Mouse (Mus musculus) urinary bladder, adult 18-20 months (tissue): ENCODE data around the gene Ddx5.
"Not testable (repeated sequence)": the region's sequence is repeated elsewhere in the genome, so short reads cannot be mapped to it uniquely, and the experiment has no call there.

ENCODE experiments used
- DNase-seq, 2 experiments: peaks; one replicate each; pipeline ENCODE4 v3.0.0; 2022; ENCODE audit warnings: low spot score in 2 of 2, mixed read lengths in 2 of 2

Ddx5 gene

DNA sequence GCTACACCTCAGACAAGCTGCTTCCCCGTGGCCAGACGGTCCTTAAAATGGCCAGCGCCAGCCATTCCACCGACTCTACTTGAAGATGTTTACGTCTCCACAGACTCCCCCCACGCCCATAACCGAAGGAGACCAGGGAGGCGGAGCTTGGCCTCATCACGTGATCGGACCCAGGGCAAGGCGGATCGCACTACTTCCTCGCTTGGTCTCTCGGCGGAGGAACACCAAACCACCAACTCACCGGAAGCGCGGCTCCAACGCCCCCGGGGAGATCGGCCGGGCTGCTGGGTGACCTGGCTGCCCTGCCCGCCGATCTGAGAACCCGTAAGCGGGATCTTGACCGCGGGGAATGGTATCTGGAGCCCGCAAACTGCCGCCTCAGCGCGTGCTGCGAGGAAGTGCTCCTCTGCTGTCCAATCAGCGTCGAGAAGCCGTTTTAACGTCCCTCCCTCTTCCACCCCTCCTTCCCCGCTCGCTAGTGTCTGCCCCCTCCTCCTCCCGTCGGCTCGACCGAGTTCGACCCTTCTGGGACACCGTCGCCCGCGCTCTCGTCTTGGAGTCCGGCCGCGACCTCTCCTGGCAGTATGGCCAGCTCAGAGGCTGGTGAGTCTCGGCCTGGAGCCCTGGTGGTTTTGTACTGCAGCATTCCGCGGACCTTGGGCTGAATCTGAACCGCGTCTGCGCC lies at the start of gene Ddx5, which contains the start of gene Cep95:
Gene Ddx5, minus strand, starts transcription at position 411 of the 685 bp plus-strand sequence.
Gene Cep95, plus strand, starts transcription at position 478 of the 685 bp plus-strand sequence.
- DNase-seq: peak in 1 of 2 experiments; percentile 95

DNA sequence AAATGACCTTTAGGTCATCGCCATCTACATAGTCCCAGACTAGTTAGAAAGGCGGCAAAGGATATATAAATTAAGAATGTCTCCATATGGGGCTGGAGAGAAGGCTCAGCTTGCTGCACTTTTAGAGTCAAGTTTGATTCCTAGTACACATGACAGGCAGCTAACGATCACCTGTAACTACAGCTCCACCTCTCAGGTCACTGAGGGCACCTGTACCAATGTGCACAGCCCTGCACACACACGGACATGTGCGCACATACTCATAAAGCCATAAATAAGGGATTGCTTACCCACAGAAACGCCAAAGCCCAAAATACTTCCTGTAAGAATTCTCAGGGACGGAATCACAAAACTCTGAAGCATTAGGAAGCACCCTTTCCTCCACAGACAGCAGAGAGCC lies 39.1 kb upstream of the Ddx5 start:
- no peak for DNase-seq

DNA sequence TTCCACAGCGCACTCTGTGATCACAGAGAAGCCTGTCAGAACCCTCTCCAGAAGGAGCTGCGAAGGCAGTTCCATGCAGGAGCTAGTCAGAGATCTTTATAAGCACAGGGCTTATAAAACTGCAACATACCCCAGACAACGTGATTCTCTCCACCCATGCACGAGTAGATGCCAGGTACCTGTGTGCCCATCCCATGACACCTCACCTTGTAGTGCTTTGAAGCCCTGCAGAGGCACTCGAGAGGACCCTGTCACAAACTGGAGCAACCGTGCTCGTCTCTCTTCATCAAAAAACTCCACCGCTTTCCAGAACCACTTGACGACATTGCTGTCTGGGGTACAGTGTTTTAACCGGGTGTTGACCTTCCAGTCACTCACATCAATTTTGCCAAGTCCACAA lies 35.4 kb upstream of the Ddx5 start:
- no peak for DNase-seq

DNA sequence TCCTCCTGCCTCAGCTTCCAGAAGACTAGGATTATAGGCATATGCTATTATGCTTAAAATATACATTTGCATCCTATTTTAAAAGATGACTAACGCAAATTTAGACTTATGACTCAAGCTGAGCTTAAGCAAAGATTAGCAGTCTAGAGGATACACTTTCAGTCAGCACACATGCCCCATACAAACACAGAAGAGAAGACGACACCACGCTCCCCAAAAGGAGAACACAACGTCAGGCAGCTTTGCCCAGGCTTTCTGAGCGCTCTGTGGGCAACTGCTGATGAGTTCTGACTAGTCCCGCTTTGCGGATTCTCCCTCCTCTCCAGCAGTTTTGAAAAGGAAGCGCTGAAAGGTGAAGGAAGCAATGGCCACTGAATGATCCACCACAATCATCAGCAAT lies 34.8 kb upstream of the Ddx5 start:
- no peak for DNase-seq

DNA sequence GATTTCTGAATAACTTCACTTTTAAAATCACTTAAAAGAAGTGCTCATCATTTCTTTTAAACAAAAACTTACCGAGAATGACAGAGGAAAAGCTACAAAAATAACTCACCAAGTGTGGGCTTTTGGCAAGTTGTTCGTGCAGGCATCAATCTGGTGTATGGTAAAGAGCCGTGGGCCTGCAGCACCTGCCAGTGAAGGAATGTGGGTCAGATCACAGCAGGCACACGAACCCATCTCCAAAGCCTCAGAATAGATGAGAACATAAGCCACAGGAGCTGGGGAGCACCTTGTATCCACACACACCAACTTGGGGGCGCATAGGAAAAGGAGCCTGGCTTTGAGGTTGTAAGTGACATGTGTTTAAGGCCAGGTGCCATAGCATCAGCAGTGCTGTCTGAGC lies 33.9 kb upstream of the Ddx5 start:
- DNase-seq: no peak

DNA sequence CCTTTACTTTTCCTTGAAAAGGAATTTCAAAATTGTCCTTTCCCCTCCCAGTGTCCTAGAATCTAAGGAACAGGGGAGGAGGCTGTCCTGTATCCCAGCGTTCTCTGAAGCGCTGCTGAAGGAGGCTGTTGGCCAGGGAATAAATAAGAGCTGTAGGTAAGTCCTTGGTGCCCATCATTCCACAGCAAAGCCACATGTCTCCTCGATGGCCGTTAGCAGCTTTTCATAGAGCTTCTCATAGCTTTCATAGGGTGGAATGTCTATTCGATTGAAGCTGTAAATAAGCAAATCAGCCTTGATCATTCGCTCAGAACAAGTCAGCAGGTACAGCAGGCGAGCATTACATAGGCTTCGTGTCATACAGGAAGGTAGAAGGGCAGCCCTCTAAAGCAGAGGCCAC lies 33.5 kb upstream of the Ddx5 start:
- DNase-seq: no peak

DNA sequence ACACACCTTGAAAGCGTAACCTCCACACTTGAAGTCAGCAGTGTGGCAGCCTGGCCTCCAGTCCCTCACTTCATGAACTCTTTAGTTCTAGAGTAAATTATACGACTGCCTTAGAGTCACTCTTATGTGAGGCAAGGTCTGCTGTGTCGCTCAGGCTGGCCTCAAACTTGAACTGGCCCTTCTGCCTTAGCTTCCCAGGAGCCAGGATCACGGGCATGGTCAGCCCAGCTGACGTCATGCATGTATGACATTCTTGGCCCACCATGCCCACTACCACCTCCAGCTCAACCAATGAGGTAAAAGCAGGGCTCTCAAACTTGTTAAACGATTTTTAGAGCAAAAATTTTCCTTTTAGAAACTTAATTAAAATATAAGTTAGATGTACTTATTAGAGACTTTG lies 32.4 kb upstream of the Ddx5 start:
- no peak for DNase-seq

DNA sequence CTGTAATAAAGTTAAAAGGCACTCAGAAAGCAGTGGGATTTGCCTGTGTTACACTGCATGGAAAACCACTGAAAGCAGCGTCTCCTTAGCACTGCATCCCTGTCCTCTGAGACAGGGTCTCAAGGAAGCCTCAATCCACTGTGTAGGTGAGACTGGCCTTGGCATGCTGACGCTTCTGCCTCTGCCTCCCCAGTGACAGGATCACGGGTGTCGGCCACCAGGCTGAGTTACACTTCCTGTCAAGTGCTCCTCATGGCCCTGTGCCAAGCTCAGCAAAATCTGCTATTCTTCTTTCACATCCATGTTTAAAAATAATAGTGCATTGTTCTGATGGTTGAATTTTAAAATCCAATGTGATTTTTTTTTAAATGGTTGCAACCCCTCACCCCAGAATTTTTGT lies 32.0 kb upstream of the Ddx5 start:
- DNase-seq: peak in 1 of 2 experiments; percentile 23

DNA sequence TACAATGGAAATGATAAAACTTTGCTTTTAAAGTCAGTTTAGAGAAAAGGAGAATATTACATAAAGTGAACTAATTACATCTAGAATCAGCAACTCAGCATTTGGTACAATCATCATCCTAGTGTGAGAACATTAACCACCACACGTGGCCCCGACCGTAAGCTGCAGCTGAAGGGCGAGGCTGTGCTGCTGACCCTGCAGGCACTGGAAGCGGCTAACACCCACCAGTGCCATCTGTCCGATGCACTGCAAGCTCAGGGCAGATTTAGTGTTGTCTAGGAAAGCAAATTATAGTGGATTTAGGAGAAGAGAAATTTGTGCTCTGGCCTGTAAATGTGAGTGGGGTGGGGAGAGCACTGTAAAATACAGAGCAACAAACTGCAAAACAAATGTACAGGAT lies 31.3 kb upstream of the Ddx5 start:
- no peak for DNase-seq

DNA sequence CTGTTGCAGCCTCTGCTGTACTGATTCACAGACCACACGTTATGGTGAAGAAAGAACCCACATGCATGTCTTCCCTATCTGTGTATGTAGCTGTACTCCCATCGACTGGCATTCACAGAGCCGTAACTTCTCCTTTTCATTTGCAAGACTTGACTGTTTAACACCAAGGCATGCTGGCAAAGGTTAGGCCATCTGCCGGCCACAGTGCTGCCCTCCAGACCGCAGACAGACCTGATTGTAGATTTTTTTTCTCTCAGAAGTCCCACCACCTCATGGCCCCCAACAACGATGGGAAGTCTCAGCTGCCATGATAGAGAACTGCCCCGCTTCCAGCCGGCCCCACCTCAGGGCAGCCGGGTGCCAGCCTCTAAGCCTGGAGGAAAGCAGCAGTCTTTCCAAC lies 30.6 kb upstream of the Ddx5 start:
- no peak for DNase-seq

DNA sequence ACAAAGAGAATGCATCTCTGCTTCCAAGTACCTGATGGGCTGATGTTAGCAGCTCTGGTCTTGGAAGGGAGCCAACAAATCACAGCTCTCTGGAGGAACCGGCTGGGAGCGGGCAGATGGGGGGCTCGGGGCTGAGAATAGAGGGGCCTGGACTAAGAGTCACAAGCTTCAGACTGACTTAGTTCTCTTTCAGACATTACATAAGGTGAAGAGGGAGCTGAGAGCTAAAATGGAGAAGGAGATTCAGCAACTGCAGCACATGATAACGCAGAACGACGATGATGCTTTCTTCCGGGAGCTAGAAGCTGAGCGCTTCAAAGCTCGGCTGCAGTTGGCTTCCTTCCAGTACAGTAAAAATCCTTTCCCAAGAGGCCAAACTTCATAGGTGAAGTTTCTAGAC lies 29.4 kb upstream of the Ddx5 start:
- no peak for DNase-seq

DNA sequence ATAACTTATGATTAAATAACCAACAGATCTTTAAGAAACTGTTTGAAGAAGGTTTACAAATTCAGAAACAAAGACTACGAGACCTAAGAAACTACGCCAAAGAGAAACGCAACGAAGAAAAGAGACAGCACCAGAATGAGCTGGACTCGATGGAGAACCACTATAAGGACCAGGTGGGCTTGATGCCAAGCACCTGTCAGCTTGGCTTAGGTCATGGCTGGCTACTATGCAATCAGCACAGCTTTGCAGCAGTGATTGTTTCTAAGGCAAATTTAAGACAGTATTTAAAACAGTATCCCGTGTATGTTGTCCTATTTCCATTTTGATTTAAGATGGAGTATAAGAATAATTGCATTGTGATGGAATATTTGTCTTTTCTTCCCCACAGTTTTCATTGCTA lies 28.8 kb upstream of the Ddx5 start:
- no peak for DNase-seq

DNA sequence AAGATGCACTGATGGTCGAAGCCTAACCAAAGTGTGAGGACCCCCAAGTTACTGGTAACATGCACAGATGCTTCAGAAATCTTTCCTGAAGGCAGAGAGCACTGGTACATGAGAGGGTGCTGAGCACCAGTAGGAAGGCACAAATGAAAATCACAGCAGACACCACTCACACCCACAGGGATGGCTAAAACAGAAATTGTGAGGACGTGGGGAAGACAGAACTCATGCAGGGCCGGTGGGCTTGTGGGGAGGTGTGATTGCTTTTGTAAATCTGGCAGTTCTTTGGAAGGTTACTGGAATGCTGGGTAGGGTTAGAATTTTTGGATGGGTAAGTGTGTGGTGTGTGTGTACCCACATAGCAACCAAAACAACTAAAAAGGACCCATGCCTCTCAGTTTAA lies 28.2 kb upstream of the Ddx5 start:
- no peak for DNase-seq

DNA sequence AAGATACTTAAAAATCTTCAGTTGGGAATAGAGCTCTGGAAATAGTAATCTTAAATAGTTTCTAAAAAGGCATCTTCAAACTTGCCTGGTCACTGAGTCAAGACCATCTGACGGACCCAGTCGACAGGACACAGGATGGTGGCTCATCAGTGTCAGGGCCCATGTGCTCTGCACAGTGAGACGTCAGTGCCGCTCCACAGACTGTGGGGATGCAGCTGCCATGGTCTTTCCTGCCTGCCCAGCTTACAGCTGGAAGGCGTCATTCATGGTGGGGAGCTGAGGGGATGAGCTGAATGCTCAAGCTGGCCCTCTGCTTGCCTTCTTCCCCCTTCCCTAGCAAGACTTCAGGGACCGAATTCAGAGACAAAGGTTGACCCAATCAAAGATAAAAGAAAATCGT lies 27.3 kb upstream of the Ddx5 start:
- DNase-seq: no peak

DNA sequence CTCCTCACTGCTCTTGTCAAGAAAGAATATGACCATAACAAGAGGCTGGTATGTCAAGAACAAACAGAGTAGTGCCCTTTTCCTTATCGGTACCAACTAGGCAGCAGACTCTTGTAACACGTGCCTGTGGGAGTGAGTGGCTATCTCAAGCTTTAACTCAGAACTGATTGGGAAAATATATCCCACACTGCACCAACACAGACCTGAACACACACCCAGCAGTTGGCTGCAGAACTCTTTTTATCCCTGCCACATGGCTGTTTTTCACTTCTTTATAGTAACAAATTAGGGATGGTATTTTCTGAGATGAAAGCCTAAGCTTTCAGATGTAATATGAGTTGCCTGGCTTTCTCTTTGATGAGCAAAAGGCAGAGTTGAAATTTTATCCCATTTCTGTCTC lies 26.8 kb upstream of the Ddx5 start:
- DNase-seq: no peak

DNA sequence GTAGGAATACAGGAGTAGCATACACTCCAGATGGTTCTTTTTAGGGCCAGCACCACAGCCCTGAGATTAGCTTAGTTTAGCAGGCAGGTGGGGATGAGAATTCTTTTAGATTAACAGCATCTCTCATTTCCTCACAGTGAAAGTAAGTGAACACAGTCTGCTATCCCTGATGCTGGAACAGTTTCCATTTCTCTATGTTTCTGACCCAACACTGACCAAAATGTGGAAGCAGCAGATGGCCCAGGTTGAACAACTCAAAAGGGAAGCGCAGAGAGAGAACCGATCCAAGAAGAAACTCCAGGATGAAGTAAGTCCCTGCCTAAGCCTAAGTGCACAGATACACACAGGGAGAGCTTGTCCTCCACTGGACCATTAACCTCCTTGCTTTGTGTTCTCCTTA lies 26.3 kb upstream of the Ddx5 start:
- DNase-seq: no peak

DNA sequence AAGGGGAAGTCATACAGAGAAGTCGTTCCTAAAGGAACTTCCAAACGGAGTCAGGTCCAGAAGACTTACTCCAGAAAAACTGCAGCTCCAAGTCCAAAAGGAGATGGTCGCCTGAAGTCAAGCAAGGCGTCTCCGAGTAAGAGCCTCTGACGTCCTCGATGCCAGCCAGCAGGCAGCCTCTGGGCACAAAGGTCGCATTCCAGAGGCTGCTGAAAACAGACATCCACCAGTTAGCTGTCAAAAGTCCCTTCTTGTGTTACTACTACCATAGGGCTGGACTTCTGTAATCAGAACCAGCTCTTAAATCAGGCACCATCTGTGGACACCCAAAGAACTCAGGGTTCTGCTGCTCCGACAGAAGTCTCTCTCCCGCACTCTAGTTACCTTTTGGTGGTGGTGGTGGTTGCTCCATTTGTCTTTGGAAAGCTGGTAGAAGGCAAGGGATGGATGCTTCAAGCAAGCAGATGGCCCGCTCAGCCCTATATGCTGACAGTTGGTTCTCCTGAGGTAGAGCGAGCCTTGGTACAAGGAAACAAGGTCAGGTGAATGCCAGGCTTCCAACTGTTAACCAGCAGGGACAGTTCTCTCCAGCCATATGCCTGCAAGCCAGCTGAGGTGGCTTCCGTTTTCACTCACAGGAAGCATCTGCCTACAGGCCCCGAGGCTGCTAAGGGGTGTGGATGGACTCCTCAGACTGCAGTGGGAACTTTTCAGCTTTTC lies 25.8 kb upstream of the Ddx5 start:
- no peak for DNase-seq

DNA sequence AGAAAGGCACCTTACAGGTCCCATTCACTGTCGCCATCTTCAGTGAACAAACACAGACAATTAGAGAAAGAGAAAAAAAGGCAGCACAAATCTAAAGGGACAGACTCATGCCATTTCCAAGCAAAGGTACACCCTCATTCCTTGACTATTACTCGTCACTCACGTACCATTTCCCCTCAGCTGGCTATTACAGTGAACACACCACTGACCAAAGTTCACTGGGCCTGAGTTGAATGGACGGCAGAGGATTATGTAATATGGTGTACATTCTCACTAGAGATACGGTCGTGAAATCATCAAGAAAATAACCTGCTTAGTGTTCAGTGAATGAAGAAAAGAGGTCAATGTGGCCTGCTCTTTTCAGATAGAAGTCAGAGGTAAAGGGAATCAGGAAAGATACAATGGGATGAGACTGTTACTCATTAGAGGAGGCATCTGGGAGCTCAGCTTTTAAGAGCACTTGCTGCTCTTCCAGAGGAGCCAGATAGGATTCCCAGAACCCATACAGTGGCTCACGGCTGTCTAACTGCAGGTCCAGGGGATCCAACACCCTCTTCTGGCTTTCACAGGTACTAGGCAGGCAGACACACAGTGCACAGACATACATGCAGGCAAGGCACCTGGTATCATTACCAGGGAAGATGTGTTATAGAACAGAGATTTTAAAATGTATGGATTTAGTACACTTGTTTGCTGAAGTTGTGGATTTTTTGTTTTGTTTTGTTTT lies 23.6 kb upstream of the Ddx5 start:
- DNase-seq: no peak

DNA sequence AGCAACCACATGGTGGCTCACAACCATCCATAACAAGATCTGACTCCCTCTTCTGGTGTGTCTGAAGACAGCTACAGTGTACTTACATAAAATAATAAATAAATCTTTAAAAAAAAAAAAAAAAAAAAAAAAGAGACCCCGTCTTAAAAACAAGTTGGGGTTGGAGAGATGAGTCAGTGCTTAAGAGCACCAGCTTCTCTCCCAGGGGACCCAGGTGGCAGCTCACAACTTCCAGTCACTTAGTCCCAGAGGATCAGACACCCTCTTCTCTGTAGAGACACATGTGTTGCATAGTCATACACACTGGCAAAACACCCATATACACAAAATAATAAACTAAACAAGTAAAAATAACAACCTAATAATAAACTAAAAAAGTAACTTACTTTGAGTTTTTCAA lies 18.5 kb upstream of the Ddx5 start:
- DNase-seq: not testable (repeated sequence)

DNA sequence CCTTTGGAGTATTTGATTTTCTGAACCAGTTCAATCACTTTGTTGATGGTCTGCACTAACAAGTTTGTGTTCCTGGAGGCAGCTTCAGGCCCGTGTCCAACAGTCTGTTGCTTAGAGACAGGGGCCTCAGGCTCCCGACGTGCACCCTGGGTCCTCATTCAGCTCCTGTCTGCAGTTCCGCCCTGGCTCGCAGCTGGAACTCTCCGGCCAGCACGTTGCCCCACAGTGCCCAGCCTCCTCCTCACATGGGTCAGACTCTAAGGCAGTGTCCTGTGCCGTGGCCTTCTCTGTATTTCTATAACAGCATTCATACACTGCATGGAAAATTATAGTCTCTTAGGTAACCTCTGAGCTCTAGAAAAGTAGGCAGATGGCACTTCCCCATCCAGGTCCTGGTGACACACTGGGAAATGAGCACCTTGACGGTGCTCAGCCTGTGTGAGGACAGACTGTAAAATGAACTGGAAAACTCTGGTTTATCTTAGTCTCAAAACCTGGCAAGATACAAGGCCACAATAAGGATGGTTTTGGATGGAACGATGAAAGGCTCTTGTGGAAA lies 13.2 kb upstream of the Ddx5 start:
- no peak for DNase-seq

DNA sequence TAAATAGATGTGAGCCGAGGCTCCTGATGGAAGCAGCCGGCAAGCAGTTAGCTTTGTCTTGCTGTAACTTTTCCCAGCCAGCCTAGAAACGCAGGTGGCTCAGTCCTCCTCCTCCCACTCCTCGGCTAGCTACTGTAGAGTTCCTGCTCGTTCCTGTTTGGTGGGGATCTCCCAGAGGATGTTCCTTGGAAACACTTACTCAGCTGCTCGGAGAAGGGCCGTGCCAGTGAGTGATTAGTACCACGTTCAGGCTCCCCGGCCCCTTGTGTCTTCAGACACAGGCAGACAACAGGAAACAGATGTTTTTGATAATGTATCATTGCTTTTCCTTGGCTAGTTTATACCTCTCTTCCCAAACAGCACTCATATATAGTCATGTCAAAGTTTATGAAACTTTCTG lies 6.7 kb upstream of the Ddx5 start:
- no peak for DNase-seq

DNA sequence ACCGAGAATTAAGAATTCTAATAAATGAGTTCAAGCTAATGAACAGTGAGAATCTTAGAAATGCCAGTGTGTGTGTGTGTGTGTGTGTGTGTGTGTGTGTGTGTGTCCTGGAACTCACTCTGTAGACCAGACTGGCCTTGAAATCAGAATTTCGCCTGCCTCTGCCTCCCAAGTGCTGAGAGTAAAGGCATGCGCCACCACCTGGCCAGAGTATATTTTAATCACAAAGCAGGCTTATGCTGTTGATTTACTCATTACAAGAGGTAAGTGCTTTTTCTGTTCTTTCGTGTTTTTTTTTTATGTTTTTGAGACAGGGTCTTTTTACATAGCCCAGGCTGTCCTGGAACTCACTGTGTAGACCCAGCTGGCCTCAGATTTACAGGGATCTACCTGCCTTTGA lies 4.9 kb upstream of the Ddx5 start:
- DNase-seq: no peak

DNA sequence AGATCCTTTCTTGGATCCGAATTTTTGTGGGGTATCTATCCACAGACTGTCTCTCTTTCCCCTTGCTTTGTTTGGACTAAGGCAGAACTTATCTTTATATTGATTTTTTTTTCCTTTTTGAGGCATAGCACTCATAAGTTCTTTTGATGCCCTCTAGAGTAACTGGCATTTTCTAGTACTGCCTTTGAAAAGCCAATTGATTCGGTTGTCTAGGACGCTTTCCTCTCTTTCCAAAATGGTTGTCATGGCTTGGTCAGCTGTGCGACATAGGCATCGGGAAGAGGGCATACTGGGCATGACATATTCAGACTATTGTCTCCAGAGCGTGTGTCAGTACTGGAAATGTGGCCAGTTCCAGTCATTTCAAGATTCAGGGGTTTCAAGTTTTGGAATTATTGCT lies 664 bp upstream of the Ddx5 start:
- no peak for DNase-seq
